Mouse (Mus musculus) lung, adult 2 months (tissue): ENCODE results near the gene Vamp1.

Experiments
- CTCF ChIP-seq: fragments of 200-500 bp; IDR thresholded peaks from 2 replicates; pipeline ENCODE4 v1.5.1; 2011; ENCODE audit warnings: mild to moderate bottlenecking, low read length, control low read depth; ENCODE audit not compliant: insufficient read depth
- POLR2A ChIP-seq: fragments of 200-500 bp; IDR thresholded peaks from 2 replicates; pipeline ENCODE4 v1.6.1; 2011; ENCODE audit warnings: low read depth, mild to moderate bottlenecking, control low read depth, low read length, borderline replicate concordance; ENCODE audit errors: extremely low read depth

DNA sequence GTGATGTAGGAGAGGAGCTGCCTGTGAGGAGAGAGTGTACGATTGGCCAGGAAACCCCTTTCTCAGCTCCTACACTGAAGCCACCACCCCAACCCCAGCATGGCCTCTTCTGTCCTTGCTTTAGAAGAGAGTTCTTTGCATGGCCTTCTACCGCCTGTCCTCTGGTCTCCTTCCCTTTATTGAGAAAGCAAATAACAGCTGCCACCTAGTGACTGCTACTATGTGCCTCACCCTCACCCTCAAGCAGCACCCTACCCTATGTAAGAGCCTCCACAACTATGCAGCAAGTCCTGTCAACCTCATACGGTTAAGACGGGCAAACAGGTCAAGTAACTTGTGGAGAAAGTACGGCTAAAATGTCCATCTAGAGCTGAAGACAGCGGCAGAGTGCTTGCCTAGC is 45.2 kb upstream of the Vamp1 start:
- TF ChIP-seq CTCF (no peak), POLR2A (no peak)
